Mouse (Mus musculus): Measurements from ENCODE around the gene Trmt5.

Trmt5 gene

GRCm38 (mm10) chr12:73286287-73287092, at the start of gene Trmt5, which contains the start of gene Slc38a6:
Trmt5 (minus strand) TSS chr12:73286710.
Slc38a6 (plus strand) TSS chr12:73286779.
- peak; percentile 94 for DNase-seq (ENCODE audit: low spot score)

GRCm38 (mm10) chr12:73334051-73334551, 47.6 kb upstream of the Trmt5 start:
- no peak for DNase-seq (ENCODE audit: low spot score)

- DNase-seq (ENCODE audit: low spot score): no peak
Measured at GRCm38 (mm10) chr12:73332701-73333100, 46.2 kb upstream of the Trmt5 start.

- no peak for DNase-seq (ENCODE audit: low spot score)
Measured at GRCm38 (mm10) chr12:73330236-73330635, 43.7 kb upstream of the Trmt5 start.

GRCm38 (mm10) chr12:73328448-73329167, 42.1 kb upstream of the Trmt5 start:
- DNase-seq (ENCODE audit: low spot score): no peak

GRCm38 (mm10) chr12:73327381-73327780, 40.9 kb upstream of the Trmt5 start:
- no peak for DNase-seq (ENCODE audit: low spot score)

- no peak for DNase-seq (ENCODE audit: low spot score)
Measured at GRCm38 (mm10) chr12:73325617-73326016, 39.1 kb upstream of the Trmt5 start.

- no peak for DNase-seq (ENCODE audit: low spot score)
Measured at GRCm38 (mm10) chr12:73325181-73325580, 38.7 kb upstream of the Trmt5 start.

- no peak for DNase-seq (ENCODE audit: low spot score)
Measured at GRCm38 (mm10) chr12:73324742-73325141, 38.2 kb upstream of the Trmt5 start.

GRCm38 (mm10) chr12:73324180-73324586, 37.7 kb upstream of the Trmt5 start:
- no peak for DNase-seq (ENCODE audit: low spot score)

- DNase-seq (ENCODE audit: low spot score): no peak
Measured at GRCm38 (mm10) chr12:73317706-73318686, 31.5 kb upstream of the Trmt5 start.

GRCm38 (mm10) chr12:73308711-73309110, 22.2 kb upstream of the Trmt5 start:
- DNase-seq (ENCODE audit: low spot score): no peak

GRCm38 (mm10) chr12:73307750-73308149, 21.2 kb upstream of the Trmt5 start:
- DNase-seq (ENCODE audit: low spot score): no peak

GRCm38 (mm10) chr12:73304636-73305035, 18.1 kb upstream of the Trmt5 start:
- no peak for DNase-seq (ENCODE audit: low spot score)

GRCm38 (mm10) chr12:73300531-73300930, 14.0 kb upstream of the Trmt5 start:
- peak; percentile 65 for DNase-seq (ENCODE audit: low spot score)

- DNase-seq (ENCODE audit: low spot score): no peak
Measured at GRCm38 (mm10) chr12:73298621-73299020, 12.1 kb upstream of the Trmt5 start.

- no peak for DNase-seq (ENCODE audit: low spot score)
Measured at GRCm38 (mm10) chr12:73295505-73296140, 9.1 kb upstream of the Trmt5 start.

- no peak for DNase-seq (ENCODE audit: low spot score)
Measured at GRCm38 (mm10) chr12:73294884-73295283, 8.4 kb upstream of the Trmt5 start.

- peak; percentile 71 for DNase-seq (ENCODE audit: low spot score)
Measured at GRCm38 (mm10) chr12:73288626-73289025, 2.1 kb upstream of the Trmt5 start.

GRCm38 (mm10) chr12:73287609-73288008, 1.1 kb upstream of the Trmt5 start:
- peak; percentile 77 for DNase-seq (ENCODE audit: low spot score)

GRCm38 (mm10) chr12:73274921-73275320, 11.6 kb downstream of the Trmt5 start:
- DNase-seq (ENCODE audit: low spot score): no peak

Data from yolk sac, embryonic 10.5 days (tissue).